Mouse (Mus musculus) ovary, postnatal 36 days (tissue): ENCODE measurements around the gene Gm28044.
"Not testable (repeated sequence)": the region's sequence is repeated elsewhere in the genome, so short reads cannot be mapped to it uniquely, and the experiment has no call there.

Experiments
- DNase-seq: peaks from one replicate; pipeline ENCODE4 v3.0.0; 2022; ENCODE audit warnings: low spot score, mixed read lengths

Gm28044 gene

GRCm38 (mm10) chr13:67360131-67360744 is at the start of gene Gm28044, which contains the start of gene Zfp953:
Gene Gm28044, minus strand, starts transcription at chr13:67360536.
Gene Zfp953, minus strand, starts transcription at chr13:67360605.
- peak; percentile 80 for DNase-seq

- DNase-seq: peak; percentile 63
Observed at GRCm38 (mm10) chr13:67399183-67399903, 39.0 kb upstream of the Gm28044 start, which contains the start of gene Zfp429. Gene Zfp429, minus strand, starts transcription at chr13:67399819.

- not testable (repeated sequence) for DNase-seq
Observed at GRCm38 (mm10) chr13:67376255-67376654, 15.9 kb upstream of the Gm28044 start.

GRCm38 (mm10) chr13:67375050-67375911 is 14.9 kb upstream of the Gm28044 start, which contains the start of the genes Gm28041 and Zfp456:
Gene Gm28041, minus strand, starts transcription at chr13:67375733.
Gene Zfp456, minus strand, starts transcription at chr13:67375810.
- peak; percentile 65 for DNase-seq

GRCm38 (mm10) chr13:67351854-67352253 is 8.5 kb downstream of the Gm28044 start:
- no peak for DNase-seq

GRCm38 (mm10) chr13:67343422-67343821 is 16.9 kb downstream of the Gm28044 start:
- DNase-seq: no peak

- DNase-seq: no peak
Observed at GRCm38 (mm10) chr13:67332877-67333276, 27.5 kb downstream of the Gm28044 start.

GRCm38 (mm10) chr13:67332019-67332724 is 28.2 kb downstream of the Gm28044 start, which contains the start of gene Zfp595:
Gene Zfp595, minus strand, starts transcription at chr13:67332570.
- peak; percentile 67 for DNase-seq

GRCm38 (mm10) chr13:67306718-67307117 is 53.6 kb downstream of the Gm28044 start:
- no peak for DNase-seq

- DNase-seq: peak; percentile 71
Observed at GRCm38 (mm10) chr13:67305822-67306672, 54.3 kb downstream of the Gm28044 start, which contains the start of gene Zfp457. Gene Zfp457, minus strand, starts transcription at chr13:67306485.

GRCm38 (mm10) chr13:67278314-67278713 is 82.0 kb downstream of the Gm28044 start, which contains the start of gene Zfp458:
Gene Zfp458, minus strand, starts transcription at chr13:67278466.
- DNase-seq: no peak

- not testable (repeated sequence) for DNase-seq
Observed at GRCm38 (mm10) chr13:67269383-67270065, 90.8 kb downstream of the Gm28044 start.

- peak; percentile 35 for DNase-seq
Observed at GRCm38 (mm10) chr13:67268568-67269369, 91.6 kb downstream of the Gm28044 start.
